Mouse (Mus musculus): Measurements from ENCODE around the gene Grid1.

GRCm38 (mm10) chr14:34925021-34925420 is 105.1 kb downstream of the Grid1 start:
- TF ChIP-seq MAX (IDR thresholded peaks at IDR 0.05; ENCODE audit: low read depth) (no peak), POLR2A (IDR thresholded peaks at IDR 0.05; ENCODE audit: insufficient read length, low read depth) (no peak), CEBPB (IDR thresholded peaks at IDR 0.05; ENCODE audit: insufficient read depth, poor library complexity, severe bottlenecking) (no peak), TCF12 (IDR thresholded peaks at IDR 0.05; ENCODE audit: insufficient read depth, poor library complexity, severe bottlenecking) (no peak), USF1 (IDR thresholded peaks at IDR 0.05; ENCODE audit: low read depth) (no peak), MYOD1 (IDR thresholded peaks at IDR 0.05; ENCODE audit: control insufficient read depth in 1 of 3, insufficient read length in 2 of 3, low read depth in 2 of 3) (no peak)

Measured in myocyte (in vitro differentiated cells).